Comparison of ENCODE assay signal across 1 mouse cellular context in genomic region chr2:156858671-156859070, GRCm38 (mm10).
TF ChIP-seq lines count a peak whose summit lies in the region.

No protein-coding gene starts in this region.

TF ChIP-seq in ES-E14, 5 proteins besides CTCF, POLR2A, EP300 and RAD21:
- TF ChIP-seq HCFC1 (IDR thresholded peaks at IDR 0.05; ENCODE audit: borderline replicate concordance, insufficient read depth, low read length) (no peak), ZC3H11A (IDR thresholded peaks at IDR 0.05; ENCODE audit: borderline replicate concordance, low read depth, low read length) (no peak), MAFK (IDR thresholded peaks at IDR 0.05; ENCODE audit: insufficient read depth, low read depth, low read length) (no peak), ZNF384 (IDR thresholded peaks at IDR 0.05; ENCODE audit: low read depth, low read length) (no peak), CHD2 (IDR thresholded peaks at IDR 0.05; ENCODE audit: low read depth, low read length) (no peak)
